Mouse (Mus musculus): ENCODE results near the gene Gm4969. TPM values are rescaled to one million over a fixed set of nuclear protein-coding genes. Genes with fewer than 3 reads are reported as not detected.

Gm4969 gene
- polyA plus RNA-seq (2017; shearing (Covaris generic)): not detected

GRCm38 (mm10) chr7:19118028-19118771, at the start of gene Gm4969:
Gene Gm4969, minus strand, starts transcription at chr7:19118368.

GRCm38 (mm10) chr7:19165656-19166423, 47.7 kb upstream of the Gm4969 start, which contains the start of gene Gipr:
Gene Gipr, minus strand, starts transcription at chr7:19166127.

GRCm38 (mm10) chr7:19149626-19150025, 31.5 kb upstream of the Gm4969 start, which contains the start of gene Snrpd2:
Gene Snrpd2, plus strand, starts transcription at chr7:19149722.

GRCm38 (mm10) chr7:19148875-19149541, 30.8 kb upstream of the Gm4969 start, which contains the start of gene Qpctl:
Gene Qpctl, minus strand, starts transcription at chr7:19149291.

GRCm38 (mm10) chr7:19119631-19120429, 1.7 kb upstream of the Gm4969 start, which contains the start of gene Fbxo46:
Gene Fbxo46, plus strand, starts transcription at chr7:19119859.

GRCm38 (mm10) chr7:19094471-19094825, 23.7 kb downstream of the Gm4969 start, which contains the start of gene Six5:
Gene Six5, plus strand, starts transcription at chr7:19094594.

GRCm38 (mm10) chr7:19083701-19084100, 34.5 kb downstream of the Gm4969 start, which contains the start of gene Dmpk:
Gene Dmpk, plus strand, starts transcription at chr7:19083849.

GRCm38 (mm10) chr7:19075723-19076585, 42.2 kb downstream of the Gm4969 start, which contains the start of gene Dmwd:
Gene Dmwd, plus strand, starts transcription at chr7:19076227.

GRCm38 (mm10) chr7:19054047-19054776, 64.0 kb downstream of the Gm4969 start, which contains the start of gene Rsph6a:
Gene Rsph6a, plus strand, starts transcription at chr7:19054690.

Other genes with a start within 250 kb of the Gm4969 start
- gene Pglyrp1, start 247.0 kb downstream of the Gm4969 start, polyA plus RNA-seq (2017; shearing (Covaris generic)): 191 TPM
- 46.0 TPM for gene Ccdc61, start 208.0 kb downstream of the Gm4969 start, polyA plus RNA-seq (2017; shearing (Covaris generic))
- gene Nova2, start 192.5 kb downstream of the Gm4969 start, polyA plus RNA-seq (2017; shearing (Covaris generic)): not detected
- not detected for gene Nanos2, start 131.0 kb downstream of the Gm4969 start, polyA plus RNA-seq (2017; shearing (Covaris generic))
- gene Mypop, start 127.1 kb downstream of the Gm4969 start, polyA plus RNA-seq (2017; shearing (Covaris generic)): 3.3 TPM
- 6.5 TPM for gene Irf2bp1, start 114.3 kb downstream of the Gm4969 start, polyA plus RNA-seq (2017; shearing (Covaris generic))
- gene Foxa3, start 94.8 kb downstream of the Gm4969 start, polyA plus RNA-seq (2017; shearing (Covaris generic)): not detected
- gene Sympk, start 94.0 kb downstream of the Gm4969 start, polyA plus RNA-seq (2017; shearing (Covaris generic)): 23.0 TPM
- gene Rsph6a, start 63.7 kb downstream of the Gm4969 start, polyA plus RNA-seq (2017; shearing (Covaris generic)): not detected
- gene Dmwd, start 42.1 kb downstream of the Gm4969 start, polyA plus RNA-seq (2017; shearing (Covaris generic)): not detected
- 1.4 TPM for gene Dmpk, start 34.5 kb downstream of the Gm4969 start, polyA plus RNA-seq (2017; shearing (Covaris generic))
- 0.35 TPM for gene Six5, start 23.8 kb downstream of the Gm4969 start, polyA plus RNA-seq (2017; shearing (Covaris generic))
- 36.5 TPM for gene Fbxo46, start 1.5 kb upstream of the Gm4969 start, polyA plus RNA-seq (2017; shearing (Covaris generic))
- gene Qpctl, start 30.9 kb upstream of the Gm4969 start, polyA plus RNA-seq (2017; shearing (Covaris generic)): 14.1 TPM
- gene Snrpd2, start 31.4 kb upstream of the Gm4969 start, polyA plus RNA-seq (2017; shearing (Covaris generic)): 46.5 TPM
- not detected for gene Gipr, start 47.8 kb upstream of the Gm4969 start, polyA plus RNA-seq (2017; shearing (Covaris generic))
- 38.3 TPM for gene Eml2, start 58.1 kb upstream of the Gm4969 start, polyA plus RNA-seq (2017; shearing (Covaris generic))
- gene Gpr4, start 94.2 kb upstream of the Gm4969 start, polyA plus RNA-seq (2017; shearing (Covaris generic)): 0.10 TPM
- 25.0 TPM for gene Opa3, start 110.0 kb upstream of the Gm4969 start, polyA plus RNA-seq (2017; shearing (Covaris generic))
- 290 TPM for gene Vasp, start 153.4 kb upstream of the Gm4969 start, polyA plus RNA-seq (2017; shearing (Covaris generic))
- 3.4 TPM for gene Ppm1n, start 161.7 kb upstream of the Gm4969 start, polyA plus RNA-seq (2017; shearing (Covaris generic))
- not detected for gene Rtn2, start 164.3 kb upstream of the Gm4969 start, polyA plus RNA-seq (2017; shearing (Covaris generic))
- 0.62 TPM for gene Fosb, start 191.7 kb upstream of the Gm4969 start, polyA plus RNA-seq (2017; shearing (Covaris generic))
- gene Ercc1, start 226.4 kb upstream of the Gm4969 start, polyA plus RNA-seq (2017; shearing (Covaris generic)): 98.2 TPM
- gene Cd3eap, start 241.1 kb upstream of the Gm4969 start, polyA plus RNA-seq (2017; shearing (Covaris generic)): 13.1 TPM
- 0.45 TPM for gene Ppp1r13l, start 241.4 kb upstream of the Gm4969 start, polyA plus RNA-seq (2017; shearing (Covaris generic))